Comparison of ENCODE assay signal across 19 mouse cellular contexts in genomic region chr2:5214581-5214980, GRCm38 (mm10).
"Had no signal": no experiment of that assay in that cellular context is flagged by ENCODE, and none has a peak within 500 bp of the region (broad histone marks: within the 10 kb centered on the region; RNA-seq: fewer than 3 reads in every experiment).

No protein-coding gene starts in this region.

- H3K4me3 ChIP-seq: limb, embryonic 15.5 days; midbrain, embryonic 12.5 days; midbrain, embryonic 15.5 days; neural tube, embryonic 12.5 days; neural tube, embryonic 15.5 days; stomach, embryonic 15.5 days had no signal

- H3K9me3 ChIP-seq: limb, embryonic 15.5 days; midbrain, embryonic 12.5 days; midbrain, embryonic 15.5 days; neural tube, embryonic 12.5 days; neural tube, embryonic 15.5 days; stomach, embryonic 15.5 days had no signal

- H3K27ac ChIP-seq: limb, embryonic 15.5 days; liver, embryonic 14.5 days; macrophage; midbrain, embryonic 12.5 days; midbrain, embryonic 15.5 days; neural tube, embryonic 12.5 days; neural tube, embryonic 15.5 days; stomach, embryonic 15.5 days had no signal

- H3K9ac ChIP-seq: limb, embryonic 15.5 days; liver, embryonic 14.5 days; liver, postnatal 0 days; lung, embryonic 14.5 days; midbrain, embryonic 12.5 days; midbrain, embryonic 15.5 days; neural tube, embryonic 12.5 days; neural tube, embryonic 15.5 days; stomach, embryonic 15.5 days had no signal

- ATAC-seq: liver, postnatal 0 days; lung, postnatal 0 days; midbrain, embryonic 15.5 days had no signal

- H3K4me1 ChIP-seq: midbrain, embryonic 12.5 days; midbrain, embryonic 15.5 days; neural tube, embryonic 12.5 days; neural tube, embryonic 15.5 days; stomach, embryonic 15.5 days had no signal

- H3K4me2 ChIP-seq: limb, embryonic 15.5 days; liver, embryonic 11.5 days; lung, embryonic 14.5 days; midbrain, embryonic 12.5 days; midbrain, embryonic 15.5 days; neural tube, embryonic 12.5 days; neural tube, embryonic 15.5 days; stomach, embryonic 15.5 days had no signal

- H3K27me3 ChIP-seq: limb, embryonic 15.5 days; midbrain, embryonic 12.5 days; midbrain, embryonic 15.5 days; neural tube, embryonic 12.5 days; neural tube, embryonic 15.5 days; stomach, embryonic 15.5 days had no signal

- H3K36me3 ChIP-seq: limb, embryonic 15.5 days; midbrain, embryonic 12.5 days; midbrain, embryonic 15.5 days; neural tube, embryonic 12.5 days; neural tube, embryonic 15.5 days; stomach, embryonic 15.5 days had no signal

- DNase-seq: kidney, adult 9 months; kidney, postnatal 14 days; kidney, postnatal 4 days; liver, postnatal 0 days; lung, embryonic 14.5 days; retina, postnatal 1 day; right cerebral cortex, postnatal 25 days; spleen, adult 18-20 months; thymus, postnatal 25 days had no signal
